Mouse (Mus musculus) spleen, postnatal 36 days (tissue): Measurements from ENCODE around the gene Psmb5.
"Not testable (repeated sequence)": the region's sequence is repeated elsewhere in the genome, so short reads cannot be mapped to it uniquely, and the experiment has no call there.

Experiments used
- DNase-seq, 2 experiments: peaks; one replicate each; pipeline ENCODE4 v3.0.0; 2022; ENCODE audit warnings: low spot score in 2 of 2, mixed read lengths in 1 of 2

The Psmb5 gene

GRCm38 (mm10) chr14:54630583-54631239 is 12.9 kb upstream of the Psmb5 start:
- no peak for DNase-seq

DNA sequence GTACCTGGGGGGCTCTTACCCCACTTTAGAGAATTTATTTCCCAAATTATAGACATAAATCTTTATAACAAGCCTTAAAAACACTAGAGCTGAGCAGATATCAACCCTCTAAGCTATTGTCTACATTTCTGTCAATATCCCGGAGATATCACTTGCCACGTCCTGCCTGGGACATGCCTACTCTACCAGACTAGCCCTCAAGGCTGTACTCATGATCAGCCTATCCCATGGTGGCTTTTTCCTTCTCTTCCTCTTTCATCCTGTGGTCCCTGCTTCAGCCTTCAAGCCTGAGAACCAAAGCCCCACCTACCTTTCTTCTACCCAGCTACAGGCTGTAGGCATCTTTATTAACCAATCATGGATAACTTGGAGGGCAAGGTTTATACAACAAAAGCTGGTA is 12.0 kb upstream of the Psmb5 start:
- no peak for DNase-seq

GRCm38 (mm10) chr14:54628103-54628502 is 10.3 kb upstream of the Psmb5 start:
- no peak for DNase-seq

DNA sequence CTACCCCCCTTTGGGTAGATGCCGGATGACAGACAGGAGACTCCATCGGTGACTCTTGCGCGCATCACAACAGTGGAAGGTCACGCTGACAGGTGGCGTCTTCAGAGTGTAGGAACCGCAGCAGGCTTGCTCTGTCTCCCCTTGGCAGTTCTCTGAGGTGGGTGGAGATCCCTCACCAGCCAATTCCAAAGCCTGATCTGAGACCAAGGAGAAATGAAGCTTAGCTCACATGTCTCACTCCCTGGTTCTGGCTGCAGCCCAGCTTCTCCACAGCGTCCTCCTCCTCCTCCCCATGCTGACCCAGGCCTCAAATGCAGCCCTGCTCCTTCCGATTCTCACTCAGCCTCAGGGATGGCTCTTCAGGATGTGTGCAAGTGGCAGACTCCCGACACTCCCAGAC is 7.2 kb upstream of the Psmb5 start:
- DNase-seq: no peak

DNA sequence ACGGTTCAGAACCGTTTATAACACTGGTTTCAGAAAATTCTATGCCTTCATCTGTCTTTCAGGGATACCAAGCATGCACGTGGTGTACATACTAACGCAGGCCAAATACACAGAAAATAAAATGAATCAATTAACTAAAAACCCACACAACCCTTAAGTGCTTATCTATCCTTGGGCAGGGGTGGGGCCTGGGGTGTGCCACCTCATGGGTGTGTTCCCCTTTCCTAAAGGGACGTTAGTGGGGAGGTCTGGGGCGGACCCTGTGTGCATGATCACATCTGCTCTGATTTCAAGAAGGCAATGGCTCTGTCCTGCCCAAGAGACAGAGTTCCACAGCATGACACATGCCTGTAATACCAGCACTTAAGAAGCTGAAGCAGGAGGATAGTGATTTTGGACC is 5.5 kb upstream of the Psmb5 start:
- DNase-seq: no peak

DNA sequence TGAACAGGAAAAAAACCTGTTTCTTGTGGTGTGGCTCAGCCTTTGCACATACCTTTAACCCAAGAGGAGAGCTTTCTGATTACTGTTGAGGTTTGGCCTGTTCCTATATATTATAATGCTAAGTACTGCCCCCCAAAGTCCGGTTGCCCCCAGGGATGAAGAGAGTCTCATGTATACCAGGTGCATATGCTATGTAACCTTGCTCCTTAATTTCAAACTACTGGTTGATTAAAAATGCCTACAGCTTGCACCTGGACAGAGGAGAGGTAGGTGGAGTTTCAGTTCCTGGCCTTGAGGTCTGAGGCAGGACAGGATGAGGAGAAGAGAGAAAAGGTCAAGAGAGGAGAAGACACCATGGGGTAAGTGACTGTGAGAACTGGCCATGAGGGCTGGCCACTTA is 3.3 kb upstream of the Psmb5 start, which contains the start of gene Psmb11:
TSS of gene Psmb11 (plus strand) at position 301 of the 400 bp plus-strand sequence.
- DNase-seq: no peak

DNA sequence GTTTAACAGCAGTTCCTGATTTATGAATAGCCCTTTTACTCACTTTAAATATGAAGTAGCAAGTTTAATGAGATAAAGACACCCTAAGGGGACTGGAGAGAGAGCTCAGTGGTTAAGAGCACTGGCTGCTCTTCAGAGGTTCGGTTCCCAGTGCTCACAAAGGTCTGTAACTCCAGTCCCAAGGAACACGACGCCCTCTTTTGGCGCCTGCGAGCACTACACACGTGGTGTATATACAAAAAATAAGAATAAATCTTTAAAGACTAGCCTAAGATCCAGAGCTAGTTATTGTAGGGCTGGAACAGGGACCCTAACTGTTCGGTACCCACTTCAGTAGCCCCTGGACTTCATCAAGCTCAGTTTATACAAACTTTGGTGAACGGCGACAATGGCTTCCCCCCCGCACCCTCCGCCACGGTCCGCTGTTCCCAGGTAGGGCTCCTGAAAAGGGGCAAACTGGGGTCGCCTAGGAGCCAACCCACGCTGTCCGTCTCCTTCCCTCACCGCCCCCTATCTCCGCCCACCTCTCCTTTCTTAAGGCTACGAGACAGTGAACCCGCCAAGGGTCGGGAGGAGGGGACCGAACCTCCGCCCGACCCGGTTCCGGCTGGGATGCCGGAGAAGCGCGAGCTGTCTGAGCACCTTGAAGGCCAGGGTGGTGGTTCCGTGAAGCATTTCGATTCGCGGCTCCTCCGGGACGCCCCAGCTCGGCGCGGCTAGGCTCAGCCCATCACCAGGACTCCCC is 498 bp downstream of the Psmb5 start:
- no peak for DNase-seq

DNA sequence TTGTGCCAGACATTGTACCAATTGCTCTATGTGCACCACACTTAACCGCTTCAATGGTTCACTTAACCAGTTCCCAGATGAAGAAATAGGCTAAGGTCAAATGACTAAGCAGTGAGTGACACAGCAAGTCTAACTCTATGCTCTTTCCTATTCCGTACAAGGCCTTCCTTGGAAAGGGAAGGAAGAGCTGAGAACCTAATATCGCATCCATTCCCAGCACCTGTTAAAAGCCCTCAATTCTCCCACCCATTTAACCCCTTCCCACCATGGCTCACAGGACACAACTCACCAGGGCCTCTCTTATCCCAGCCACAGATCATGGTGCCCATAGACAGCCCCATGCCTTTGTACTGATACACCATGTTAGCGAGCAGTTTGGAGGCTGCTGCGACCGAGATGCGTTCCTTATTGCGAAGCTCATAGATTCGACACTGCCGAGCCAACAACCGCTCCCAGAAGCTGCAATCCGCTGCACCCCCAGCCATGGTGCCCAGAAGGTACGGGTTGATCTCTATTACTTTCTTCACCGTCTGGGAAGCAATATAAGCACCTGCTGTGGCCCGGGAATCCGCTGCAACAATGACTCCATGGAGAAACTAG is 1.5 kb downstream of the Psmb5 start:
- no peak for DNase-seq

- not testable (repeated sequence) for DNase-seq
Measured at GRCm38 (mm10) chr14:54614130-54614529, 3.7 kb downstream of the Psmb5 start.

DNA sequence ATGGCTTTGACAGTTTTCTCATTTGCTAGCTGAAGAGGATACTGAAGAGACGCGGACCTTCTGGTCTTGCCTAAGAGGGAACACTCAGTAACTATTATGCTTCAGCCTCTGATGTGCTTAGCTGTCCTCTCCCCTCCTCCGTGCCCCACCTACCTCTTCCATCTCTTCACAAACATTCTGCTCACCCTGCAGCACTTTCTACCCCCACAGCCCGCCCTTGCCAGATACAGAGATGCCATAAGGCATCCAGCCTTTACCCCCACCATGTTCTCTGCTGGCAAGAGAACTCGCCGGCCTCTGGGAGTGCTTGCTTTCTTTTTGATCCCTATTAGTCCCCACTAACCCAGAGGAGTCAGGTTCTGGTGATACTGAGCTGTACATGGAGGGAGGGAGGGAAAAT is 7.2 kb downstream of the Psmb5 start:
- no peak for DNase-seq

- no peak for DNase-seq
Measured at GRCm38 (mm10) chr14:54609962-54610361, 7.9 kb downstream of the Psmb5 start.

GRCm38 (mm10) chr14:54609245-54609644 is 8.6 kb downstream of the Psmb5 start:
- DNase-seq: no peak

- DNase-seq: no peak
Measured at GRCm38 (mm10) chr14:54607226-54607625, 10.6 kb downstream of the Psmb5 start.

DNA sequence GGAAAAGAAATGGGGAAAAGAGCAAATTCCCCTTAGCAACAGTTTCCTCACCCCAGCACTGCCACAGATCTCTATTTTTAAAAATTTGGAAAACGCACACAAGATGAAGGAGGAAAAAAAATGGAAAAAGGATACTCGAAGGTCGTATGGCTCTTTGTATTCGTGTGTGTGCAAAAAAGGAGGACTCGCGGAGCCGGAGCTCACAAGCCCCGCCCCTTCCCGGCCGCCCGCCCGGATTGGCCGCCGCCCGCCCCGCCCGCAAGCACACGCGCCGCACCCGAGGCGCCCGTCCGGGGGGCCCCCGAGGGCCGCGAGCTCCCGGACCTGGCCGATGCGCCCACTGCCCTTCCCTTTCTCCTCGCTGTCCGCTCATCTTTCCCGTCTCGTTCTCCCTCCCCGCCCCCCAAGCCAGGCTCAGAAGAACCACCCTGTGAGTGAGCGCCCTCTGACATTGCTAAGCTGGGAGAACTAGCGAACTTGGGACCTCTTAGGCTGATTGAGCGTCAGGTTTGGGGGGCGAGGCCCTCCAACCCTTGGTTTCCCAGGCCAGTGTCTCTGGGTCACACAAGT is 12.0 kb downstream of the Psmb5 start, which contains the start of gene 4931414P19Rik:
TSS of gene 4931414P19Rik (minus strand) at position 242 of the 570 bp plus-strand sequence.
- DNase-seq: peak; percentile 78 to 81

GRCm38 (mm10) chr14:54603686-54604085 is 14.1 kb downstream of the Psmb5 start:
- DNase-seq: no peak

DNA sequence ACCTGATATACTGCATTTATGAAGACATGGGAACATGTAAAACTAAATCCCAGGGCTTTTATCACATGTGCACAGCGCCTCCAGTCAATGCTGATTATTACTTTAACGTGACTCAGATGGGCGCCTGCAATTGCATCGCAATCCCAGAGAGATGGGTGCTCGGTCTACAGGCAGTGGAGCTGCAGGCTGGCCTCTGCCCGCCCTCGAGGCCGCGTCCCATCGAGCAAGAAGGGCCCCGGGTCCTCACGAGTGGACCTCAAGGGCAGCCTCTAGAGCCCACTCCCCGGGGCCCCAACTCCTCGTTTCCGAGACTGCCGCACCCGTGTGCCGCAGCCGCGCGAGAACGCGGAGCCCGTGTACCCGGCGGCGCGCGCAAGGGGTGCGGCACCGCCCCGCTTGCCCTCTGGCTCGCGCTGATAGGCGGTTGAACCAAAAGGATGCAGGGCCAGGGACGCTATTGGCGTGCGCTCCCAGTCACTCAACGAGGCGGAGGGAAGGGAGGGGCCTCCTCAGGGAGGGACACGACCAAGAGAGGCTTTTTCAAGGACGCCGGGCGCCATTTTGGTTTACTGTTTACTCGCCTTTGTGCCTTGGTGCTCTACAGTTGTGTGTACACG is 14.7 kb downstream of the Psmb5 start:
- DNase-seq: peak; percentile 96 to 98

DNA sequence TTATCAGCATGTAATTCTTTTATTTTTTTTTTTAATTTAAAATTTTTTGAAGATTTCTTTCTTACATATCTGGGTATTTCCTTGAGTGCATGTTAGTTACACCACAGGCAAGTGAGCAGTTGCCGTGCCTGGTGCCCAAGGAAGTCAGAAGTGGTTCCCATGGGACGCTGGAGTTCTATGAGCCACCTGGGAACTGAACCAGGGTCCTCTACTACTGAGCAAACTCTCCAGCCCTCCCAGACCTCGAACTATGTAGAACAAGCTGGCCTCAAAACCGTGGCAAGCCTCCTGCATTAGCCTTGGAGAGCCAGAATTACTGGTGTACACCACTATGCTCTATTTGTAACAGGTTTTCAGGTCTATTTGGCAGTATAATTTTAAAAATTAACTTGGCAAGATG is 15.2 kb downstream of the Psmb5 start:
- DNase-seq: no peak

DNA sequence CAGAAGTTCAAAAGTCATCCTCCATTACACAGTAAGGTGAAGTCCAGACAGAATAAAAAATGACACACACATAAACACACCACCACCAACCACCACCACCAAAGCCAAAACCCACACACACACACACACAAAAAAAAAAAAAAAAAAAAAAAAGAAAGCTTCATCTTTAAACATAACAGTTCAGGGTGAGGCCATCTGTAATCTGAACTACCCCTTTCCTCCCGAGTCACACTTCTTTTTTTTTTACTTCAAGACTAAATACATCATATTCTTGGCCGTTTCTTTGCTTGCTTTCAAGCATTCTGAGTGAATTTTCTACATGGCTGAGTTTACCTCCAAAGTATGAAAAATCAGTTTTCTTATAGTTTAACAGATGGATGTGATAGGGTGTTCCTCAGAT is 16.2 kb downstream of the Psmb5 start:
- no peak for DNase-seq

DNA sequence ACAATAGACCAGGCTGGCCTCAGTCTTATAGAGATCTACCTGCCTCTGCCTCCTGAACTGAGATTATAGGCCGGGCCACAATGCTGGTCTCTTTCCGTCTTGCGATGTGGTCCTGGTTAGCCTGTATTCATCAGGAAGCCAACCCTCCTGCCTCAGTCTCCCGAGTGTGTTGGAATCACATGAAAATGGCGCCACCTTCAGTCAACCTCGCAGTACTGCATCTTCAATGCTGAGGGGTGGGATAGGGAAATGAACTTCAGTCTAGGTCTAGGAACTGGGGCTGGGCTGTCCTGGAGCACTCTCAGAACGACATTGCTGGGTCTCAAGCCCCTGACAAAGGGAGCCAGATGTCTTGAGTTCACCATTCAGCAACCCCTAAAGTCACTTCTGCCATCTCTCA is 20.7 kb downstream of the Psmb5 start:
- DNase-seq: no peak

DNA sequence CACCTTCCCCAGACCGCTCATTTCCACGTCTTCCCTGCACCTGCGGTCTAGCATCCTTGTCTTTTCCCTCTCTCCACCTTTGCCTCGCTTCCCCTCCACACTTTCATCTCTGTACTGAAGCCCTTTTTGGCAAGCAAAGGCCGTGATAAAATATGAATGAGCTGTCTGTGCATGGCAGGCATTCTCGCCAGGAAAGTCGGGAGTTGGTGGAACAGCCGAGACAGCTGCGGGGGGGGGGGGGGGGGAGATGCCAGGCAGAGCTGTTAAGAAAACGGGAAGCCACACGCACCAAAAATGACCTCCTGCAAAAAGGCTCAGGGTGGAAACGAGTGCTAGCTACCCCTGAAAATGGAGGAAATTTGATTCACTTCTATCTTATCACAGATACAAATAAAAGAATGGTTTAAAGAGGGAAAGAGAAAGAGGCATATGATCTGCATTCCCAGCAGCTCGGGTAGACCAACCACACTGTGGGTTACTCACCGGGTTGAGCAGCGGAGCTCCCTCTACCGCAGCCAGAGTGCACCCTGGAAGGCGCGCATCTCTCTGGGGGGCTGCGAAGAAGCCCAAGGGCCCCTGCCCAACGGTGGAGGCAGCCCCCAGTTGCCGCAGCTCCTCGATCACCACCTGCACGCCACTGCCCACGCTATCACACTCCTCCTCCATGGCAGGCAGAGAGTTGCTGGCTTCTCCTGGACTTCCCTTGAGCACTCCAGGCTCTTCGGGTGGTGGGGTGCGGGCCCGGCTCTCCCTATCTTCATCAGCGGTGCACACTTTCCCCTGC is 23.0 kb downstream of the Psmb5 start:
- DNase-seq: no peak

- DNase-seq: no peak
Measured at GRCm38 (mm10) chr14:54594055-54594454, 23.8 kb downstream of the Psmb5 start.
